Mouse (Mus musculus): ENCODE results near the gene Pax5. TPM values are rescaled to one million over a fixed set of nuclear protein-coding genes. Genes with fewer than 3 reads are reported as not detected.

Gene Pax5
- polyA plus RNA-seq, 1 experiment, result 6.3 TPM

DNA sequence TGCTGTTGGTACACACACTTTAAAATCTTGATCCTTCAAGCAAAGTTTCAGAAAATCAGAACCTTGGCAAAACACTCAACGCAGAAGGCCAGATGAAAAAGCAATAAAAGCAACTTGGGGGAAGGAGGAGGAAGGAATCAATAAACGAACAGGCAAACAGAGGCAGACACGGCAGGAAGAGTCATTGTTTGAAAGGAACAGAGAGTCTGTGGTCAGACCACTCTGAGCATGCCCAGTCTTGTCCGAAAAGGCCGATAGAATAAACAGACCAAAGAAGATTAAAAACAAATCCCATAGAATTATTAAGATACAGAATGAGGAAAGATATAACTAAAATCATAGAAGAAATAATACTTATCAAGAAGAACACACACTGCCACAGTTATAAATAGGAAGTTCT is 137.9 kb downstream of the Pax5 start:
- 23% methylated on average over 5 of the region's 5 CpGs for WGBS
- Histone ChIP-seq H3K27ac (ENCODE audit: insufficient read depth, low read depth, low read length) (no peak overlapping the region), H3K36me3 (ENCODE audit: control insufficient read depth, insufficient read depth, low read length) (no peaks in the 10 kb centered on the region), H3K4me3 (ENCODE audit: low read depth, low read length) (no peak overlapping the region), H3K4me1 (ENCODE audit: control insufficient read depth, insufficient read depth, insufficient read length, low read length) (no peaks in the 10 kb centered on the region), H3K27me3 (ENCODE audit: control insufficient read depth, insufficient read depth, low read length) (no peaks in the 10 kb centered on the region; the same call in 1 of the 2 replicates)
- TF ChIP-seq CTCF (IDR thresholded peaks at IDR 0.05; ENCODE audit: extremely low read depth, insufficient read length, insufficient replicate concordance, low read depth, low read length) (no peak), POLR2A (IDR thresholded peaks at IDR 0.05; ENCODE audit: low read depth, low read length) (no peak)

DNA sequence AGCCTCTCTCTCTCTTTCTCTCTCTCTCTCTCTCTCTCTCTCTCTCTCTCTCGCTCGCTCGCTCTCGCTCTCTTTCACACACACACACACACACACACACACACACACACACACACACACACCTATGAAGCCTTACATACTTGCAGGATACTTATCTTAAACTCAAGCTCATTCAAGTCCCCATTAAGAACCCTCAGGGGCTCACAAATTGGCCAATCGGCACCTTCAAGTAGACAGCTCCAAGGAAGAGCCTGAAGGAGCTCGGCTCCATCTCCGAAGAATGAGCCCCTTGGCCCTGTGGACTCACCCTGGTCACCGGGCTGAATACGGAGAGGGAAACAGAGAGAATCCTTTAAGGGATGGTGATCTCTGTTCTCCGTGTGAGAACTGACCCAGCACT is 141.1 kb downstream of the Pax5 start:
- 81% methylated on average over 10 of the region's 10 CpGs for WGBS

DNA sequence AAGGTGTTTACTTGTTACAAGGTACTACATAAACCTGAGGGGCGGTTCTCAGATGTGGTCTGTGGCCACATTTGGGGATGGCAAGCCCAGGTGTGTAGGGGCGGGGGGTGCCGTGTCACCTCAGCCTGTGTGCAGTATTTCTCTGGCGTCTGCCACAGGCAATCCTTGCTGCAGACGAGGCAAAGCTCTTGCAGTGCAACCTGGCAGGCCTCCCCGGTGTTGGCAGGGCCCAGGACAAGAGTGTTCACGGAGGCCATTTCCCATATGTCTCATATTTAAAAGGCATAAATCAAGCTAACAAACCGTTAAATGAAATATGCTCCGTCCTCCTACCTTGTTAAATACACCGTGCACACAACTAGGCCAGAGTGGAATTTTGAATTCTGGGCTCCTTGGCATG is 141.6 kb downstream of the Pax5 start:
- H3K27me3 ChIP-seq (ENCODE audit: control insufficient read depth, insufficient read depth, low read length), result no peaks in the 10 kb centered on the region
- H3K4me3 ChIP-seq (ENCODE audit: low read depth, low read length), result no peak overlapping the region
- no peaks in the 10 kb centered on the region for H3K4me1 ChIP-seq (ENCODE audit: control insufficient read depth, insufficient read depth, insufficient read length, low read length)
- H3K27ac ChIP-seq (ENCODE audit: insufficient read depth, low read depth, low read length), result no peak overlapping the region
- no peak for TF ChIP-seq CTCF (IDR thresholded peaks at IDR 0.05; ENCODE audit: extremely low read depth, insufficient read length, insufficient replicate concordance, low read depth, low read length)
- no peak for TF ChIP-seq POLR2A (IDR thresholded peaks at IDR 0.05; ENCODE audit: low read depth, low read length)
- H3K36me3 ChIP-seq (ENCODE audit: control insufficient read depth, insufficient read depth, low read length), result no peaks in the 10 kb centered on the region
- 78% methylated on average over 10 of the region's 10 CpGs for WGBS

More for the DNA sequence above, 141.1 kb downstream of the Pax5 start:
- Histone ChIP-seq H3K4me3 (ENCODE audit: low read depth, low read length) (no peak overlapping the region), H3K27ac (ENCODE audit: insufficient read depth, low read depth, low read length) (no peak overlapping the region), H3K4me1 (ENCODE audit: control insufficient read depth, insufficient read depth, insufficient read length, low read length) (no peaks in the 10 kb centered on the region), H3K36me3 (ENCODE audit: control insufficient read depth, insufficient read depth, low read length) (no peaks in the 10 kb centered on the region), H3K27me3 (ENCODE audit: control insufficient read depth, insufficient read depth, low read length) (no peaks in the 10 kb centered on the region)
- no peak for TF ChIP-seq CTCF (IDR thresholded peaks at IDR 0.05; ENCODE audit: extremely low read depth, insufficient read length, insufficient replicate concordance, low read depth, low read length)
- TF ChIP-seq POLR2A (IDR thresholded peaks at IDR 0.05; ENCODE audit: low read depth, low read length), result no peak

DNA sequence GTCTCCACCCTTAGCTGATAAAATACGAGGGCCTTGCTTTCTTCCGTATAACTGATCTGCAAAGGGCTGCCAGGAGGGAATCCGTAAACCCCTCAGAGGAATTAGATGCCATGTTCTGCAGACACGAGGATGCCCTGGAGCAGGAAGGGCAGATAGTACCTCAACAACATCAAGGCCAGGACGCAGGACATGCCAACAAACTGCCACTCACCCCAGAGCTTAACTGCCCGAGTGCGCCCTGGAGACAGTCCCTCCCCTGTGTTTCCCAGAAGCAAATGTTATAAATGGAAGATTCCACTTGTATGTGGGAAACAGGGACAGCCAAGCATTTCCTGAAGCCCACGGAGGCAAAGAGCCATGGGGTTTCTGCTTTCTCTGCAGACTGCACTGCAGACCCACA is 143.9 kb downstream of the Pax5 start:
- no peaks in the 10 kb centered on the region for H3K36me3 ChIP-seq (ENCODE audit: control insufficient read depth, insufficient read depth, low read length)
- H3K27ac ChIP-seq (ENCODE audit: insufficient read depth, low read depth, low read length), result no peak overlapping the region
- no peaks in the 10 kb centered on the region for H3K4me1 ChIP-seq (ENCODE audit: control insufficient read depth, insufficient read depth, insufficient read length, low read length)
- 60% methylated on average over 8 of the region's 8 CpGs for WGBS
- no peaks in the 10 kb centered on the region for H3K27me3 ChIP-seq (ENCODE audit: control insufficient read depth, insufficient read depth, low read length)
- TF ChIP-seq POLR2A (IDR thresholded peaks at IDR 0.05; ENCODE audit: low read depth, low read length) (no peak), CTCF (IDR thresholded peaks at IDR 0.05; ENCODE audit: extremely low read depth, insufficient read length, insufficient replicate concordance, low read depth, low read length) (no peak)
- no peak overlapping the region for H3K4me3 ChIP-seq (ENCODE audit: low read depth, low read length)

DNA sequence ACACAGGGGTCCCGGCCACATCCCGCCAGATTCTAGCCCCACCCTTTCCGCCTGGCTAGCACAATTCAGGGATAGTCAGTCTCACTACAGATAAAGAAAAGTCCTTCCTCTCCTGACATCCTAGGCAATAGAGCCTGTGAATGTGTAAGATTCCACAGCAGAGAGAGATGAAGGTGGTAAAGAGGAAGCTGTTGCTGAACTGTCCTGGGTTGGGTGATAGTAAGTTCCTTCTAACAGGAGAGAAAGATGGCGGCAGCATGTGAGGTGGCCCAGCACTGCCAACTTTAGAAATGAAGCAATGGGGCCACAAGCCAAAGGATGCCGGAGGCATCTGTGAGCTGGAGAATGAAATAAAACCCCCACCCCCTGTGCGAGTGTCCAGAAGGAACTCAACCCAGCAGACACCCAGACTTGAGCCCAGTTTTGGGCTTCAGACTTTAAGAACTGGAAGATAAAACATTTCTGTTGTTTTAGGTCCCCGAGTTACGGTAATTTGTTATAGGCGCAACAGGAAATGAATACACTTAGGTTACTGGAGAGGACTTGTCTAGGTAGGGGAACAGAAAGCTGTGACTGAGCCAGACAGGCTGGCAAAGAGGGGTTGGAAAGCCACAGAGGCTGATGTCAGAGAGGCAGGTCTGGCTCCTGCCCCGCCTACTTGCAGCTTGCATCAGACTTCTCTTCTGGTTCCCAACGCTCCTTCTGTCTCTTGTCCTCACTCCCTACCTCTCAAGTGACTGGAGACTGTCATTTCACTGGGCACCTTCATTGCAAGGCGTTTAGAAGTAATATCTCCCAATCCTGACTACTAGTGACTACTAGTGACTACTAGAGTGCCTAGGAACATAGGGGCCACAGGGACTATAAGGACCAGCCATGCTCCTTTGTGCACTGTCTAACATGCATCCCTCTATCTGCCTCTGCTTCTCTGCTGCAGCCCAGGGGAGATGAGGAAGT is 144.9 kb downstream of the Pax5 start:
- TF ChIP-seq CTCF (IDR thresholded peaks at IDR 0.05; ENCODE audit: extremely low read depth, insufficient read length, insufficient replicate concordance, low read depth, low read length), result no peak
- TF ChIP-seq POLR2A (IDR thresholded peaks at IDR 0.05; ENCODE audit: low read depth, low read length), result no peak
- Histone ChIP-seq H3K27me3 (ENCODE audit: control insufficient read depth, insufficient read depth, low read length) (no peaks in the 10 kb centered on the region), H3K4me1 (ENCODE audit: control insufficient read depth, insufficient read depth, insufficient read length, low read length) (no peaks in the 10 kb centered on the region), H3K4me3 (ENCODE audit: low read depth, low read length) (no peak overlapping the region), H3K36me3 (ENCODE audit: control insufficient read depth, insufficient read depth, low read length) (no peaks in the 10 kb centered on the region), H3K27ac (ENCODE audit: insufficient read depth, low read depth, low read length) (no peak overlapping the region)
- 70% methylated on average over 12 of the region's 12 CpGs for whole genome bisulfite sequencing

DNA sequence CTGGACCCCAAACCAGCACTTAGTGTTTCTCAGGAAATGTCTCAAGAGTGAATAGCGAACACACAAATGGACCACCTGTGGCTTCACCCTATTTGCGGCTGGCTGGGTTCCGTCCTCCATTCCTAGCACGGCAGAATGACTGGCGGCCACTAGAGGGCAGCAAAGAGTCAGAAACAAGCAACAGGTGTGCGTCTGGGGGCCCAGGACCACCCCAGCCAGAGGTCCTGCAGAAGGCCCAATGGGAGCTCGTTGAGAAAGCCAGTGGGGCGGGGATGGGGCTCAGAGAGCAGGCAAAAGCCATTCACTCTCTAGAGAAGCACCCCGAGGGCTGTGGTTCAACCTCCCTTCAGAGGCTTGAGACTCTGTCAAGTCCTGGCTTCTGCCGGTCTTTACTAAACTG is 145.7 kb downstream of the Pax5 start:
- no peak for TF ChIP-seq POLR2A (IDR thresholded peaks at IDR 0.05; ENCODE audit: low read depth, low read length)
- TF ChIP-seq CTCF (IDR thresholded peaks at IDR 0.05; ENCODE audit: extremely low read depth, insufficient read length, insufficient replicate concordance, low read depth, low read length), result peak; percentile 78; the same call in 1 of the 2 replicates
- H3K36me3 ChIP-seq (ENCODE audit: control insufficient read depth, insufficient read depth, low read length), result no peaks in the 10 kb centered on the region
- H3K4me3 ChIP-seq (ENCODE audit: low read depth, low read length), result no peak overlapping the region
- 8% methylated on average over 10 of the region's 10 CpGs for WGBS
- no peak overlapping the region for H3K27ac ChIP-seq (ENCODE audit: insufficient read depth, low read depth, low read length)
- no peaks in the 10 kb centered on the region for H3K4me1 ChIP-seq (ENCODE audit: control insufficient read depth, insufficient read depth, insufficient read length, low read length)
- no peaks in the 10 kb centered on the region for H3K27me3 ChIP-seq (ENCODE audit: control insufficient read depth, insufficient read depth, low read length)

DNA sequence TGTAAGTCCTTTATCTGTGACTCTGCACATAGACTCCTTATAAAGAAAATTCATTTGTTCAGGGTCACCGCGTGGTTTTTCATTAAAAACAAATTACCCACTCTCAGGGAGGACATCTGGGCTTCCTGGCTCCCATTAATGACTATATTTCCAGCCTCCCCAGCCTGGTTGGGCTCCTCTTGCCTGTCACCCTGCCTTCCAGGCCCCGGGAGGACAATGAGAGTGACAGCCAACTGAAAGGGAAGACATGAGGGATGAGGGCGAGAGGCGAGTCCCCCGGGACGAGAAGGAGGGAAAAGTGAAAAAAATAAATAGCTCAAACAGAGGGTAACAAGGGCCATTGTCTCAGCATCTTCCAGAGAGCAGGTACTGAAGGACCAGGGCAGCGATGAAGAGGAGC is 149.3 kb downstream of the Pax5 start:
- Histone ChIP-seq H3K36me3 (ENCODE audit: control insufficient read depth, insufficient read depth, low read length) (no peaks in the 10 kb centered on the region), H3K27ac (ENCODE audit: insufficient read depth, low read depth, low read length) (no peak overlapping the region), H3K4me1 (ENCODE audit: control insufficient read depth, insufficient read depth, insufficient read length, low read length) (no peaks in the 10 kb centered on the region), H3K27me3 (ENCODE audit: control insufficient read depth, insufficient read depth, low read length) (no peaks in the 10 kb centered on the region), H3K4me3 (ENCODE audit: low read depth, low read length) (no peak overlapping the region)
- WGBS, result 67% methylated on average over 8 of the region's 8 CpGs
- TF ChIP-seq CTCF (IDR thresholded peaks at IDR 0.05; ENCODE audit: extremely low read depth, insufficient read length, insufficient replicate concordance, low read depth, low read length), result no peak
- no peak for TF ChIP-seq POLR2A (IDR thresholded peaks at IDR 0.05; ENCODE audit: low read depth, low read length)

Data from small intestine, adult 2 months (tissue).